Mouse (Mus musculus) myocyte (in vitro differentiated cells): Measurements from ENCODE around the gene Agap1.

Experiments
- MAX ChIP-seq: IDR thresholded peaks from one replicate; pipeline ENCODE4 v1.6.1; 2011; ENCODE audit warnings: low read depth, mild to moderate bottlenecking, control low read depth
- POLR2A ChIP-seq: IDR thresholded peaks from one replicate; pipeline ENCODE4 v1.6.1; 2011; ENCODE audit warnings: low read depth, mild to moderate bottlenecking, control low read depth, moderate library complexity; ENCODE audit not compliant: insufficient read length
- POLR2AphosphoS2 ChIP-seq: IDR thresholded peaks from one replicate; pipeline ENCODE4 v1.6.1; 2011; ENCODE audit warnings: low read depth, control low read depth; ENCODE audit not compliant: insufficient read length
- SRF ChIP-seq: IDR thresholded peaks from one replicate; pipeline ENCODE4 v1.6.1; 2011; ENCODE audit warnings: low read depth; ENCODE audit not compliant: control insufficient read depth, insufficient read length
- TCF3 ChIP-seq: IDR thresholded peaks from one replicate; pipeline ENCODE4 v1.6.1; 2011; ENCODE audit warnings: low read depth, control low read depth; ENCODE audit not compliant: insufficient read length
- USF1 ChIP-seq: IDR thresholded peaks from one replicate; pipeline ENCODE4 v1.6.1; 2011; ENCODE audit warnings: low read depth, mild to moderate bottlenecking, control low read depth, moderate library complexity

- TF ChIP-seq SRF (no peak), USF1 (no peak), POLR2A (no peak), POLR2AphosphoS2 (no peak), MAX (no peak), TCF3 (no peak)
Measured at GRCm38 (mm10) chr1:89801506-89801905, 346.9 kb downstream of the Agap1 start.
